Mouse (Mus musculus): ENCODE measurements around the gene Ccr4.
"Not testable (repeated sequence)": the region's sequence is repeated elsewhere in the genome, so short reads cannot be mapped to it uniquely, and the experiment has no call there.

Ccr4 gene

GRCm38 (mm10) chr9:114520529-114520928 is 15.8 kb upstream of the Ccr4 start:
- DNase-seq: not testable (repeated sequence)

GRCm38 (mm10) chr9:114518812-114519477 is 14.2 kb upstream of the Ccr4 start:
- no peak for DNase-seq

- DNase-seq: no peak
These were observed 13.3 kb upstream of the Ccr4 start for GRCm38 (mm10) chr9:114517924-114518497.

GRCm38 (mm10) chr9:114515364-114515763 is 10.6 kb upstream of the Ccr4 start, which contains the start of gene C130032M10Rik:
Gene C130032M10Rik, plus strand, starts transcription at chr9:114515697.
- no peak for DNase-seq

GRCm38 (mm10) chr9:114512831-114513230 is 8.1 kb upstream of the Ccr4 start:
- no peak for DNase-seq

- peak; percentile 69 for DNase-seq
These were observed 5.1 kb upstream of the Ccr4 start for GRCm38 (mm10) chr9:114509785-114510184.

GRCm38 (mm10) chr9:114507421-114507820 is 2.7 kb upstream of the Ccr4 start:
- DNase-seq: no peak

GRCm38 (mm10) chr9:114506564-114506963 is 1.8 kb upstream of the Ccr4 start:
- DNase-seq: no peak

GRCm38 (mm10) chr9:114502711-114503427 is 1.8 kb downstream of the Ccr4 start:
- no peak for DNase-seq

- DNase-seq: no peak
These were observed 2.8 kb downstream of the Ccr4 start for GRCm38 (mm10) chr9:114501913-114502312.

- DNase-seq: no peak
These were observed 3.6 kb downstream of the Ccr4 start for GRCm38 (mm10) chr9:114501111-114501510.

- peak; percentile 71 for DNase-seq
These were observed 4.8 kb downstream of the Ccr4 start for GRCm38 (mm10) chr9:114499783-114500515.

GRCm38 (mm10) chr9:114498218-114498617 is 6.5 kb downstream of the Ccr4 start:
- peak; percentile 93 for DNase-seq

GRCm38 (mm10) chr9:114496469-114496868 is 8.2 kb downstream of the Ccr4 start:
- peak; percentile 61 for DNase-seq

- DNase-seq: no peak
These were observed 17.0 kb downstream of the Ccr4 start for GRCm38 (mm10) chr9:114487481-114488258.

GRCm38 (mm10) chr9:114486808-114487207 is 17.9 kb downstream of the Ccr4 start:
- DNase-seq: no peak

GRCm38 (mm10) chr9:114484771-114485170 is 19.9 kb downstream of the Ccr4 start:
- DNase-seq: no peak

- DNase-seq: no peak
These were observed 23.8 kb downstream of the Ccr4 start for GRCm38 (mm10) chr9:114480940-114481339.

GRCm38 (mm10) chr9:114477019-114477418 is 27.7 kb downstream of the Ccr4 start:
- DNase-seq: no peak

GRCm38 (mm10) chr9:114471892-114472291 is 32.8 kb downstream of the Ccr4 start:
- DNase-seq: no peak

- DNase-seq: no peak
These were observed 36.0 kb downstream of the Ccr4 start for GRCm38 (mm10) chr9:114468701-114469100.

GRCm38 (mm10) chr9:114468217-114468616 is 36.5 kb downstream of the Ccr4 start:
- DNase-seq: no peak

Data from thymus, postnatal 25 days (tissue).